Mouse (Mus musculus): Measurements from ENCODE around the gene Pygl.
A peak's percentile ranks its signal among the peaks of the same experiment; 100 is the strongest.
"Not testable (repeated sequence)": the region's sequence is repeated elsewhere in the genome, so short reads cannot be mapped to it uniquely, and the experiment has no call there.

Pygl gene

GRCm38 (mm10) chr12:70227121-70227932 lies 4.0 kb downstream of the Pygl start:
- DNase-seq (ENCODE audit: low read depth, low spot score): peak; percentile 58

DNA sequence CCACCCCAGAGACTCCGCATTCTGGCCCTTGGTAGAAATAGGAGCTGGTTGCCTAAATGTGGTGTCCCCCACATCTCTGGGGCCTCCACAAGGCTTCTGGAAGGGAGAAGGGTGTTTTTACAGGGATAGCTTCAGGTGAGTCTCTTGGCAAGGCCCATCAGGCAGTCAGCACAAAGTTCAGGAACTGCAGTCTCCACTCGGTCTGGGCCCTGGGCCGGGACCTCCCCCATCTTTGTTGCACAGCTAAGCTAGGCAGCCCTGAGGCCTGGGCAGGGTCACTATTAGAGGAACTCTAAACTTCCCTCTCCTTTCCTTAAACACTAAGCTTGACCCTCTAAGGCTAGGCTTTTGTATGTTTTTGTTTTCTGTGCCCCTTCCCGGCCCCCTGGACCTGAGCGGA lies 4.6 kb downstream of the Pygl start:
- DNase-seq (ENCODE audit: low read depth, low spot score): no peak

GRCm38 (mm10) chr12:70223331-70223730 lies 8.0 kb downstream of the Pygl start:
- DNase-seq (ENCODE audit: low read depth, low spot score): no peak

- no peak for DNase-seq (ENCODE audit: low read depth, low spot score)
Observed at GRCm38 (mm10) chr12:70221425-70221824, 9.9 kb downstream of the Pygl start.

- peak; percentile 49 for DNase-seq (ENCODE audit: low read depth, low spot score)
Observed at GRCm38 (mm10) chr12:70218795-70219540, 12.3 kb downstream of the Pygl start.

DNA sequence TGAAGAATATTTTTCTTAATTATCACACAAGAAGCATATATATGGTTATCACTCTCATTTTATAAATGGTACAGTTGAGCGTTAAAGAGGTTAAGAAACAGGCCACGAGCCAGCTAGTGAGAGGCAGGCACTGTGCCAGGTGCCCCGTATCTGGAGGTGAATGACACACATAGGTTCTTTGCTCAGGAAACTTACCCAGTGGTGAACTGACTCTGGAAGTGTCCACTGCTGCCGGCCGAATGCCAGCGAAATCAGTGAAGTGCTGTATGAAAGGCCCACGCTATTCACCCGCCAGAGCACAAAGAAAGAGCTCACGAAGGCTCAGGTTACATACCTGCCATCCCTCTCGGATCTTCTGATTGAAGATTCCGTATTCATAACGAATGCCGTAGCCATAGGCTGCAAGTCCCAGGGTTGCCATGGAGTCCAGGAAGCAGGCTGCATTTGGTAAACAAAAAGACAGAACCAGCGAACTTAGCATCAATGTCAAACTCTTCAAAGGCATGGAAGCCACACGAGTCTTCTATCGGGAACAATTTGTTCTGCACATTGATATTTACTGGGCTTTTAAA lies 15.0 kb downstream of the Pygl start:
- DNase-seq (ENCODE audit: low read depth, low spot score): no peak

GRCm38 (mm10) chr12:70214281-70214680 lies 17.0 kb downstream of the Pygl start:
- no peak for DNase-seq (ENCODE audit: low read depth, low spot score)

DNA sequence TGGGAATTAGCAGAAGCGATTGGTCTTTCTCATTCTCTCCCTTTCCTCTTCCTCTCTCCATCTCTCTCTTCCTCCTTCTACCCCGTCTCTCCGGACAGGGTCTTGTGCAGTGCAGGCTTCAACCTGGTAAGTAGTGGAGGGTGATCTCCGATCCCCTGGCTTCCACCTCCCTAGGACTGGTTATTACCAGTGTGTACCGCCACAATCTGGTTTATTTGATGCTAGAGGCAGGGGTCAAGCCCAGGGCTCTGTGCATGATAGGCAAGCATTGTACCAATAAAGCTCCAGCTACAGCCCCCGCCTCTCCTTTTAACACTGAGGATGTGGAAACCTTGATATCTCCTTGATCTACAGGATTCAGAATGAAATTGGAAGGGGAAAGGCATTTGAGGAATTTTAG lies 17.7 kb downstream of the Pygl start:
- DNase-seq (ENCODE audit: low read depth, low spot score): no peak

- DNase-seq (ENCODE audit: low read depth, low spot score): no peak
Observed at GRCm38 (mm10) chr12:70212501-70212900, 18.8 kb downstream of the Pygl start.

GRCm38 (mm10) chr12:70208214-70208613 lies 23.1 kb downstream of the Pygl start:
- no peak for DNase-seq (ENCODE audit: low read depth, low spot score)

- no peak for DNase-seq (ENCODE audit: low read depth, low spot score)
Observed at GRCm38 (mm10) chr12:70204433-70204832, 26.9 kb downstream of the Pygl start.

DNA sequence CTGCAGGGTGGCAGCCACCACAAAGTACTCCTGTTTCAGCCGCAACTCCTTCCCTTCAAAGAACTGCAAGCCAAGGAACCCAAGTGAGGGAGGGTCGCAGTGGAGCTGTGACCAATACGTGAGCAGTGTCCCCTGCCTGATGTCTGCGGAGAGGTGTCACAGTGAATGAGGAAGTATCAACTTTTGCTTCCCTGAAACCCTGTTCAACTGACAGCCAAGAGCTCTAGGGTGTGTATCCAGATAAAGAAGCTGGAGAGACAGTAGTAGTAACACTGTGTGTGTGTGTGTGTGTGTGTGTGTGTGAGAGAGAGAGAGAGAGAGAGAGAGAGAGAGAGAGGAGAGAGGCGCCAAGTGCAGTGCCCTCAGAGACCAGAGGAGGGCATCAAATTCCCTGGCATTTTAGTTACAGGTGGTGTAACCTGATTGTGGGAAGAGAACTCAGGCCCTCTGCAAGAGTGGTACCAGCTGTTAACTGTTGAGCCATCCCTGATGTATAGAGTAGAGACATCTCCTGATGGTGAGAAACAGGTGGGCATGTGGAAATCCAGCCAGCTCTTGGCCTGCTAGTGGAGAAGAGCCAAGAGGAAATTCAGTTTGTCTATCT lies 29.3 kb downstream of the Pygl start:
- peak; percentile 21 for DNase-seq (ENCODE audit: low read depth, low spot score)

GRCm38 (mm10) chr12:70196341-70196740 lies 34.9 kb downstream of the Pygl start:
- DNase-seq (ENCODE audit: low read depth, low spot score): no peak

DNA sequence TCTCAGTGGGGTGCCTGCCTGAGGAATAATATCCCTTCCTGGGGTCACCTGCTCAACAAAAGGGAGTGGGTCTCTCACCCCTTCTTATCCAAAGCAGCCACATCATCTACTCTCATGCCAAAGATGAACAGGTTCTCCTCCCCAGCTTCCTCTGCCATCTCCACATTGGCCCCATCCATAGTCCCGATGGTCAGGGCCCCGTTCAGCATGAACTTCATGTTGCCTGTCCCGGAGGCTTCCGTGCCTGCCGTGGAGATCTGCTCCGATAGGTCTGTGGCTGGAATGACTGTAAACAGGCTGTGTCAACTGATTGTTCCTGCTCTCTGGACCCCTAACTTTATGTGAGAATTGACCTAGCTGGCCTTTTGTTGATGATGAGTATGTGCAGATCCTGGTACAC lies 35.9 kb downstream of the Pygl start:
- DNase-seq (ENCODE audit: low read depth, low spot score): no peak

GRCm38 (mm10) chr12:70192267-70192727 lies 39.0 kb downstream of the Pygl start:
- DNase-seq (ENCODE audit: low read depth, low spot score): no peak

DNA sequence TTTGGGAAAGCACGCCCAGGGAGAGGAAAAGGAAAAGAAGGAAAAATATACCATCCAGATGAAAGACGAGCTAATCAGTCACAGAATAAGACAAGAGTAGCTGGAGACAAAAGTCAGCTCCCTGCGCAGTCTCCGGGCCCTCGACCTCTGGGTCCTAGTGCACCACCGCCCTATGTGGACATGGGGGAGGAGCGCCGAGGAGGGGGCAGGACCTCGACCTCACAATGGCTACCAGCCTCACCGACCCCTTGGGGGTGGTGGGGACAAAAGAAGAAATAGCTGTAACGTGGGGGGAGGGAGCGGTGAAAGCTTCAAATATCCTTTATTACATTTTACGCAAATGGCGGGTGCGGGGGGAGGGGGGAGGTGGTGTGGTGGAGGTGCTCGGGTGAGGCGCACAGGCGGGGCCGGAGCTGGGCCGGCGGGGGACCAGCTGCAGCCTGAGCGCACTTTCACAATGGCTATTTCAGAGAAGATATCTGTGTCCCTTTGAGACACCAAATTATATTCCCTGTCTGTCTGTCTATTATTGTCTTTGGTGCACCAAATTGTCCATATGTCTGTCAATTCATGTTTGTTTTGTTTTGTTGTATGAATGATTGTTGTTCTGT lies 47.0 kb downstream of the Pygl start:
- no peak for DNase-seq (ENCODE audit: low read depth, low spot score)

GRCm38 (mm10) chr12:70183507-70183906 lies 47.8 kb downstream of the Pygl start:
- not testable (repeated sequence) for DNase-seq (ENCODE audit: low read depth, low spot score)

GRCm38 (mm10) chr12:70169969-70170368 lies 61.3 kb downstream of the Pygl start:
- DNase-seq (ENCODE audit: low read depth, low spot score): peak; percentile 9

- DNase-seq (ENCODE audit: low read depth, low spot score): no peak
Observed at GRCm38 (mm10) chr12:70167950-70168349, 63.3 kb downstream of the Pygl start.

- DNase-seq (ENCODE audit: low read depth, low spot score): no peak
Observed at GRCm38 (mm10) chr12:70164741-70165140, 66.5 kb downstream of the Pygl start.

- DNase-seq (ENCODE audit: low read depth, low spot score): no peak
Observed at GRCm38 (mm10) chr12:70161057-70161456, 70.2 kb downstream of the Pygl start.

Data from CD4-positive, CD25-positive, alpha-beta regulatory T cell, adult 2 months (primary cell).